Mouse (Mus musculus): ENCODE data around the gene Olfr410.

Gene Olfr410

GRCm38 (mm10) chr11:74337931-74338330, at the start of gene Olfr410:
Gene Olfr410 (minus strand): TSS chr11:74338031.
- no peak for DNase-seq

GRCm38 (mm10) chr11:74387203-74387602, 49.4 kb upstream of the Olfr410 start:
- no peak for DNase-seq

GRCm38 (mm10) chr11:74385674-74386073, 47.8 kb upstream of the Olfr410 start:
- DNase-seq: no peak

- no peak for DNase-seq
These were observed 41.5 kb upstream of the Olfr410 start for GRCm38 (mm10) chr11:74379166-74379873.

- DNase-seq: peak in 1 of 2 experiments; percentile 40
These were observed 39.0 kb upstream of the Olfr410 start for GRCm38 (mm10) chr11:74376847-74377246.

- peak; percentile 53 to 76 for DNase-seq
These were observed 33.7 kb upstream of the Olfr410 start for GRCm38 (mm10) chr11:74371393-74372100.

GRCm38 (mm10) chr11:74361769-74362168, 23.9 kb upstream of the Olfr410 start, which contains the start of gene Olfr412:
Gene Olfr412 (plus strand): TSS chr11:74362069.
- DNase-seq: no peak

GRCm38 (mm10) chr11:74352550-74352949, 14.7 kb upstream of the Olfr410 start, which contains the start of gene Olfr411:
Gene Olfr411 (minus strand): TSS chr11:74352650.
- DNase-seq: no peak

GRCm38 (mm10) chr11:74328781-74329180, 9.1 kb downstream of the Olfr410 start:
- no peak for DNase-seq

- DNase-seq: no peak
These were observed 11.8 kb downstream of the Olfr410 start for GRCm38 (mm10) chr11:74326044-74326443.

- DNase-seq: no peak
These were observed 50.6 kb downstream of the Olfr410 start for GRCm38 (mm10) chr11:74287256-74287655.

GRCm38 (mm10) chr11:74283436-74283835, 54.4 kb downstream of the Olfr410 start, which contains the start of gene Olfr59:
Gene Olfr59 (plus strand): TSS chr11:74283736.
- no peak for DNase-seq

Data from lung, postnatal 4 days (tissue).